Mouse (Mus musculus) monocyte, adult 2 months (primary cell): Measurements from ENCODE around the gene Fam198b.
"Not testable (repeated sequence)": the region's sequence is repeated elsewhere in the genome, so short reads cannot be mapped to it uniquely, and the experiment has no call there.

Experiments
- DNase-seq, 2 experiments: peaks; one replicate each; pipeline ENCODE4 v3.0.0; 2022; ENCODE audit warnings: low spot score in 2 of 2, low read depth in 1 of 2

The Fam198b gene

DNA sequence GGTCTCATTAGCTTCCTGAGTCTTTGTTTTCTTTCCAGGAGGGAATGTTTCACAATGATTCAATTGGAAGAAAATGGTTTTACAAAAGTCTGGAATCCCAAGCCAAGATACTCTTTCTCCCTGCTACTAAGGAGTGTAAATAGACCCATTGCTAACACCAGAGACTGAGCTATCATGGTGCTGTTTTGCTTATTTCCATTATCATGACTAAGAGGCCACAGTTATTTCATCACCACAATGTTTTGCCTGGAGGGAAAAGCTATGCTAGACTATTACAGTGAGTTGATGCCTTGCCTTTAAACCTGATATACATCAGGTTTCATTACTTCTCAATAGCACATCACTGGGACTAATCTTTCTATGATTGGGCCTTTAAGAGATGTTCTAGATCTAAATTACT, 34.4 kb downstream of the Fam198b start:
- no peak for DNase-seq

DNA sequence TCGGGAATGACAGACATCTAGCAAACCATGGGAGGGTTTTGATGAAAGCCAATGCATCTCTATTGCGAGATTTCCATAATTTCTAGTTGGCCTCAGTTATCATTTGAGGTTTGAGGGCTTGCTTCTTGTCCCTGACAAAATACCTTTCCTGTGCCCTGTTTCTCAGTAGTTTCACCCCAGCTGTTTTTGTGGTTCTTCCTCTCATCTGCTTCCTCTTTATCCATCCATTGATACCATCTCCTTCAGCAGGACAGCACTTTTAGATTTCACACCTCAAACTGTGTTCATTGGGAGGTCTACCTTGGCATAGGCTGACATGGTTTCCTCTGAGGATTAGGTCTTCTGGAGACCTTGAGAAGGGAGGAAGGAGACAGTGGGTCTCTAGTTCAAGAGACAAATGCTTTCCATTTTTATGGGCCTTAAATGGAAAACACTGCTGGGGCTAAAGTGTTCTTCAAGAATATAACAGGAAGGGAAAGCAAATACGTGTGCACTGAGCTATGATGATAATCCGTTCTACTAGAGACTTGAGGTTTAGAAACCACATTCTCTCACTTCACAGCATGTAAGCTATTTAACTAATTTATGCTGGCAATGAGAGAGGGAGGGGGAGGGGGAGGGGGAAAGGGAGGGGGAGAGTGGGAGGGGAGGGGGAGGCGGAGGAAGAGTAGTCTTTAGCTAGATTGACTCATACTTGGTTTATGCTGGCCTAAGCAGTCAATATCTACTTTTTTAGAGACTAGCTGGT, 41.8 kb downstream of the Fam198b start:
- no peak for DNase-seq

DNA sequence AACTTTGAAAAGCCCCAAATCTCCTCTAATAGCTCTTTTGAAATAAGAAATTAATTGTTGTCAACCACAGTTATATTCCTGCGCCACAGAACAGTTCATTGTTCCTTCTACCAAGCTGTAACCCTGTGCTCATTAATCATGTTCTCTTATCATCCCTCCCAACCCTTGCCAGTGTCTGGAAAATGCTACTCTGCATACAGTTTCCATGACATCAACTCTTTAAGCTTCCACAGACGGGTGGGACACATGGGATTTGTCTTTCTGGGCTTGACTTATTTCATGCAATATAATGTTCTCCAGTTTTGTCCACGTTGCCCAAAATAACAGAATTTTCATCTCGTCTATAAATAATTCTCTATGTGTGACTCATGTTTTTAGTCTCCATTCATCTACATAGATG, 42.7 kb downstream of the Fam198b start:
- DNase-seq = no peak

- DNase-seq = no peak
Measured at GRCm38 (mm10) chr3:79928409-79928808, 44.1 kb downstream of the Fam198b start.

DNA sequence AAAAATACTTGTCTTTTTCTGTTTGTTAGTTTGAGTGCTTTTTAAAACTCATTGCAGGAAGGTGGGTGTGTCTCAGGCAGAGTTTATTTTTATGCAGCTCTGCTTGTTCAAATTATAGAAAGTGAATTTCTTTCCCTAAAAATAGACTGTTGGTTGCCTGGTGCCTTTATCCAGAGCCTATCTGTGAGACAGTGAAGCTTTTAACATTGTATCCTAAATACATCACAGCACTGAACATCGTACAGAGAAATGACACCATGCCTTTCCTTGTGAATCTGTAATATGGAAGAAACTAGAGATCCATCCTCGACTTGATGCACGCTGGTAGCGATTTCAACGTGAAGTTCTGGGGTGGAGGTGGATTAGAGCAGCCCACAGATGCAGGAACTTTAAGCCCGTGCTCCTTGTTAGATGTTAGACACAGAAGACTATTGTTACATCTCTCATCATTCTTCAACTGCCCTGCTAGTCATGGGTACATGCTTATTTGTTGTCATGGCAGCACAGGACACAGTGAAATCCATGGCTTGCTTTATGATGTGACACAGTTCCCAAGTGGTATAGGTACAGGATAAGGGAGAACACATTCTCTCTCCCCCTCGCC, 45.9 kb downstream of the Fam198b start:
- DNase-seq = no peak

GRCm38 (mm10) chr3:79936213-79936612, 51.9 kb downstream of the Fam198b start:
- peak; percentile 4 to 44 for DNase-seq

- no peak for DNase-seq
Measured at GRCm38 (mm10) chr3:79936730-79937447, 52.6 kb downstream of the Fam198b start.

DNA sequence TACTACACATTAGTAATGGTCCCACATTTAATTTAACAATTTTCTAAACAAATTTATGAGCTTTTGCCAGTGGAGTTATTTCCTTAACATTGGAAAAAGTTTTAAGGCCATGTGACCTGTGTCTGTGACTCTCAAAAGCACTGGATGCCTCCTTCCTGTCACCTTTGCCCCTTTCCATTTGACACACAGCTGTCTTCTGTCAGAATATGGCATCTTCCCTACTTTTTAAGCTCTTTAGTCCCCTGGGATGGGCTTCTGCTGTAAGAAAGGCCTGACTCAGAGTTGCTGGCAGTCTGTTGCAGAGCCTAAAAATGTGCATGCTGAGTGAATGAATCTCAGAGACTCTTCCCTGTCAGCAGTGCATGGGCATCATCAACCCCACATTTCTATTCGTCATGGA, 63.4 kb downstream of the Fam198b start:
- DNase-seq = no peak

- DNase-seq = no peak
Measured at GRCm38 (mm10) chr3:79948151-79948550, 63.8 kb downstream of the Fam198b start.

GRCm38 (mm10) chr3:79953164-79953759, 68.9 kb downstream of the Fam198b start:
- DNase-seq = no peak

GRCm38 (mm10) chr3:79955262-79955661, 70.9 kb downstream of the Fam198b start:
- DNase-seq = no peak

GRCm38 (mm10) chr3:79956792-79957191, 72.5 kb downstream of the Fam198b start:
- no peak for DNase-seq

DNA sequence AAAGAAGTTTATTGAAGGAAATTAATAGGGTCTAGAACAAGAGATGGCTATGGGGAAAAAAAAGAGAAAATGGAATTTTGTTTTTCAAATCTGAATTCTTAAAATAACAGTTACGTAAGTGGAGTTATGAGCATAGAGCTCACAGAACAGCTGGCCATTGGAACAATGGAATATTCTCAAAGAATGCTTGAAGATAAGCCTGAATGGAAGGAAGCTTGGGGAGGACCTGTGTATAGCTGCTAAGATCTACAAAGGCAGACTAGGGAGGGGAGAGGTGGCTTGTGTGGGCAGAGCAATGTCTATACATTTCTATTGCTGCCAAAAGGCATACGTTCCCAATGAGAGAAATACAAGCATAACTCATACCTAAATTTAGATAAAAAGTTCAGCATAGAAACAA, 73.4 kb downstream of the Fam198b start:
- no peak for DNase-seq

- no peak for DNase-seq
Measured at GRCm38 (mm10) chr3:79966709-79967108, 82.4 kb downstream of the Fam198b start.

DNA sequence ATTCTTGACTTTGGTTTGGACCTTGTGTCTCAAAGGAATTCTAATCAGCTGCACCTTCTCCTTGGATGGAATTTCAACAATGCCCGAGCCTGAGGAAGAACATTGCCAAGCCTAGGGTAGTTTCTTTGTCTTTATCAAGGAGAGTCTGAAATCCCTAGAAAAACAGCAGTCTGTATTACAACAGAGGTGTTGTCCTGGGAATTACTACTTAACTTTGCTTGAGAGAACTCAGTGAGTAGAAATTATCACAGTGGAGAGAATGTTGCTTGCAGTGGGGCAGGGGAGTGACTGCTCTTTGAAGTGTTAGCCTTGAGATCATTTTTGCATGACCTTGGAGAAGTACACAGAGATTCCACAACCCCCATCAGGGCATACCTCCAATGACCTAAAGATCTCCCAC, 83.0 kb downstream of the Fam198b start:
- no peak for DNase-seq

GRCm38 (mm10) chr3:79968426-79968825, 84.1 kb downstream of the Fam198b start:
- no peak for DNase-seq

DNA sequence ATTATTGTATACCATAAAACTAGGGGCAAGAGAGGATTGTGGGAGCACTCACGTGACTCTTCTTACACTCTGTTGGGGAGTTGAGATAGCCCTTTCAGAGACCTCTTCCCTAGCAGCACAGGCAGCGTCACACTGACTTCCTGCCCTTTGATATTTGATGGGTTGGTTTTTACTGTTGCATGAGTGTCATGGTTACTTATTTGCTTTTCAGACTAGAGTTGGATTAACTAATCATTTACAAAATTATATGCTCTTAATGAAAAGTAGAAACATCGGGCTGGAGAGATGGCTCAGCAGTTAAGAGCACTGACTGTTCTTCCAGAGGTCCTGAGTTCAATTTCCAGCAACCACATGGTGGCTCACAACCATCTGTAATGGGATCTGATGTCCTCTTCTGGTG, 85.2 kb downstream of the Fam198b start:
- not testable (repeated sequence) for DNase-seq

DNA sequence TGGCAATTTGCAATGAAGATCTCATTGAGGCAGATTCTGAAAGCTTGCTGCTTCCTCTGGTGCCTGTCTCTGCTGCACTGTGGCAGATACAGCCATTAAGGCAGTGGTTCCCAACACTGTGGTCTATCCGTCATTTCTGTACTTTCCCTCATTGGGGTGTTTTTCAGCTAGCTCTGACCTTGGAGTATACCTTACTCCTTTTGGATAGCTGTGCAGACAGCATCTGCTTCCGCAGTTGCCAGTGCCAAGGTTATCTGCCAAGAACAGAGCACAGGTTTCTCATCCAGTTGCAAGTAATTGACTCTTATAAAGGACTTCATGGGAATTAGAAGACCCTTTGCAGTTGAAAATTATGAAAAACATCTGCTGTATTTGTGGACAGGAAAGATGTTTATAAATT, 85.7 kb downstream of the Fam198b start:
- DNase-seq = no peak

- DNase-seq = no peak
Measured at GRCm38 (mm10) chr3:79970498-79970897, 86.2 kb downstream of the Fam198b start.

DNA sequence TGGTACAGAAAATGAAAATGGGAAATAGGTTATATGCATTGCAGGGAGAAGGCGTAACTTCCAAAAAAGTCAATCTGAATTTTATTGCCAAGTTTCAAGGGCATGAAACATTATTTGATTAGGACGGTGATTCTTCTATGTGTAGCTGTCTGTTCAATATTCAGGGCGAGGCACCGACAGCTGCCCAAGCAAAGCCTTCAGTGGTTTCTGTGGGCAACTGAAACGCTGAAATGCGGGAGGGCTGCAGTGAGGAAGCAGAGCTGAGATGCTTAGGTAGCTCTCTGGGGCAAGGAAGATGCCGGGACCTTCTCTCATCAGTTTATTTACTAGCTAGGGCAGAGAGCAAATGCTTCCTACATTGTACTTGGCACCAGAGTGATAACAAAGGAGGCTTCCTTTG, 87.2 kb downstream of the Fam198b start:
- no peak for DNase-seq

- no peak for DNase-seq
Measured at GRCm38 (mm10) chr3:79976786-79977185, 92.5 kb downstream of the Fam198b start.
